Mouse (Mus musculus): Measurements from ENCODE around the gene Zfp14. TPM values are rescaled to one million over a fixed set of nuclear protein-coding genes. Genes with fewer than 3 reads are reported as not detected.

Zfp14 gene
- polyA plus RNA-seq, 2 experiments = 4.9 to 7.3 TPM

DNA sequence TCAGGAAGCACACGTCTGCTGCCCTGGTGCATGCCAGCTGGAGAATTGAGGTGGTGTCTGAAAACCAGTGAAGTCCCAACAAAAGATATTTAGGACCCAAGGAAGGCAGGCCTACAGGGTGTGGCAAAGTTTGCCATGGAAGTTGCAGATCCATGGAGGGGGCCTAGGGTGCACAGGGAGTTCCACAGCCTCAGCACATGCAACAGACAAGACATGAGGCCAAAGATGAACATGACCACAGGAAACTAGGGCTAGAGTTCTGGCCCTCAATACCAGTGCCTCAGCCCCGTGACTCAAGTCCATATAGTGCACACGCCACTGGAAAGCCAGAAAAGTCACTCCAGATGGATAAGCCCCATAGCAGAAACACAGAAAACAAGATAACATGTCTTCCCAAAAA is 22.6 kb downstream of the Zfp14 start:
- peaks cover 36% of the 10 kb centered on the region for H3K36me3 ChIP-seq (ENCODE audit: control insufficient read depth, insufficient read depth, low read length)
- H3K4me3 ChIP-seq (replicated peaks; ENCODE audit: low read length) = no peak overlapping the region
- no peaks in the 10 kb centered on the region for H3K27me3 ChIP-seq (ENCODE audit: control insufficient read depth, insufficient read depth, low read length)
- no peak overlapping the region for H3K27ac ChIP-seq (replicated peaks; ENCODE audit: low read depth, low read length)
- H3K9me3 ChIP-seq (ENCODE audit: control insufficient read depth, low read length) = no peaks in the 10 kb centered on the region
- TF ChIP-seq POLR2A (IDR thresholded peaks at IDR 0.05; ENCODE audit: borderline replicate concordance, extremely low read depth, insufficient read depth, insufficient read length) = no peak
- H3K4me1 ChIP-seq (ENCODE audit: control insufficient read depth, insufficient read depth, low read length) = no peaks in the 10 kb centered on the region
- ATAC-seq (ENCODE audit: low FRiP score, low read depth) = no peak
- H3K4me2 ChIP-seq (replicated peaks; ENCODE audit: low read depth, low read length, severe bottlenecking) = no peak overlapping the region
- no peak for DNase-seq (ENCODE audit: low spot score)
- H3K9ac ChIP-seq (ENCODE audit: low read depth, low read length, severe bottlenecking) = no peak overlapping the region
- 85% methylated on average over 3 of the region's 3 CpGs for WGBS

DNA sequence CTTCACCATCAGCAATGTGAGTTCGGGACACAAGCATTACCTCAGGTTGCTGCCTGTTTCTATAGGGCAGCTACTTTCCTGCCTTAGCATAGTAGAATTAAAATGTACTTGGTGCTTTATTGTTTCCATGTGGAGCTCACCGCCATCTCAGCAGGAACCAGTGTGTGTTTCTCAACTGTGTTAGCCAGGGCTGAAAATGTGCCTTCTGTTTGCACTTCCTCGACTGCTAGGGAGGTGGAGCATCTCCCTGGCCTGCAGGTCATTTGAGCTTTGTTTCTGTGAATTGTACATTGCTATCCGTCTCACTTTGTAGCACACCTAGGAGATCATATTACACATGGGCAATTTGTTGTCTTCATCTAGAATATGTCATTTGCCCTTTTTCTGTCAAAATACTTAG is 23.8 kb downstream of the Zfp14 start:
- ATAC-seq (ENCODE audit: low FRiP score, low read depth) = no peak
- Histone ChIP-seq H3K9ac (ENCODE audit: low read depth, low read length, severe bottlenecking) (no peak overlapping the region), H3K4me3 (replicated peaks; ENCODE audit: low read length) (no peak overlapping the region), H3K4me2 (replicated peaks; ENCODE audit: low read depth, low read length, severe bottlenecking) (no peak overlapping the region), H3K4me1 (ENCODE audit: control insufficient read depth, insufficient read depth, low read length) (no peaks in the 10 kb centered on the region), H3K36me3 (ENCODE audit: control insufficient read depth, insufficient read depth, low read length) (peaks cover 48% of the 10 kb centered on the region), H3K9me3 (ENCODE audit: control insufficient read depth, low read length) (no peaks in the 10 kb centered on the region), H3K27ac (replicated peaks; ENCODE audit: low read depth, low read length) (no peak overlapping the region), H3K27me3 (ENCODE audit: control insufficient read depth, insufficient read depth, low read length) (no peaks in the 10 kb centered on the region)
- no peak for TF ChIP-seq POLR2A (IDR thresholded peaks at IDR 0.05; ENCODE audit: borderline replicate concordance, extremely low read depth, insufficient read depth, insufficient read length)
- WGBS = 34% methylated on average over 4 of the region's 4 CpGs
- DNase-seq (ENCODE audit: low spot score) = no peak

DNA sequence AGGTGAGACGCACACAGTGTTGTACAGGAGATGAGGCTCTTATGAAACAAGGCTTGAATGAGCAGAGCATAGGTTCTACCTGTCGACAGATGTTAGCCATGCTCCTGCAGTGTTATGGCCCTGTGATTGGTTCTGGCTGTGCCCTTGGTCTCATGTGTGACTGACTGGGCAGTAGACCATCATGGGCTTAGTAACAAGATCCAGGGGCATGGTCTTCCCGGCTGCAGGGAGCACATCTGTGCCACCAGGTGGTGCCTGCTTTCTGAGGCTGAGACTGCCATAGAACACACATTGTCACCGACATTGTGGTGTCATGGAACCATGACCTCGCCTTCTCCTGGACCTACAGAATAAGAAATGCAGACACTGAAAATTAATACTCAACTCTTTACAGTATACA is 25.8 kb downstream of the Zfp14 start:
- H3K27me3 ChIP-seq (ENCODE audit: control insufficient read depth, insufficient read depth, low read length) = no peaks in the 10 kb centered on the region
- no peaks in the 10 kb centered on the region for H3K9me3 ChIP-seq (ENCODE audit: control insufficient read depth, low read length)
- DNase-seq (ENCODE audit: low spot score) (no peak), ATAC-seq (ENCODE audit: low FRiP score, low read depth) (no peak)
- no peak overlapping the region for H3K27ac ChIP-seq (replicated peaks; ENCODE audit: low read depth, low read length)
- WGBS = 67% methylated on average over 5 of the region's 5 CpGs
- H3K4me1 ChIP-seq (ENCODE audit: control insufficient read depth, insufficient read depth, low read length) = no peaks in the 10 kb centered on the region
- no peak overlapping the region for H3K4me2 ChIP-seq (replicated peaks; ENCODE audit: low read depth, low read length, severe bottlenecking)
- TF ChIP-seq POLR2A (IDR thresholded peaks at IDR 0.05; ENCODE audit: borderline replicate concordance, extremely low read depth, insufficient read depth, insufficient read length) = no peak
- H3K9ac ChIP-seq (ENCODE audit: low read depth, low read length, severe bottlenecking) = no peak overlapping the region
- no peak overlapping the region for H3K4me3 ChIP-seq (replicated peaks; ENCODE audit: low read length)
- H3K36me3 ChIP-seq (ENCODE audit: control insufficient read depth, insufficient read depth, low read length) = peaks cover 60% of the 10 kb centered on the region

DNA sequence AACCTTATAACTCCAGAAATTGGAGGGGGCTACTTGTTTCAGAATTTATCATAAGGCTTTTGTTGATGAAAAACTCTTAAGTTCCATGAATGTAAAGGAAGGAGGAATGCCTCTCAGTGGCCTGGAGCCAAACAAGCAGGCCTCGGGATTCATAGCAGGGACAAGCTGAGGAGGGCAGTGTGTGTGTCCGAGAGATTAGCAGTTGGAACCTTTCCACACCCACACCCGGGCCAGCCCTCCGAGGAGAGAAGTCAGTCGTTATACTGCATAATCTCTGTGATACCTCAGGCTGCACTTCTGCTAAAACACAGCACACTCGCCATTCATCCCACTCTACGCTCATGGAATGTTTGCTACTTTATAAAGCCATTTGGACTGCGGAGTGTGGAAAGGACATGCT is 27.4 kb downstream of the Zfp14 start:
- H3K4me1 ChIP-seq (ENCODE audit: control insufficient read depth, insufficient read depth, low read length) = no peaks in the 10 kb centered on the region
- 92% methylated on average over 8 of the region's 8 CpGs for WGBS

DNA sequence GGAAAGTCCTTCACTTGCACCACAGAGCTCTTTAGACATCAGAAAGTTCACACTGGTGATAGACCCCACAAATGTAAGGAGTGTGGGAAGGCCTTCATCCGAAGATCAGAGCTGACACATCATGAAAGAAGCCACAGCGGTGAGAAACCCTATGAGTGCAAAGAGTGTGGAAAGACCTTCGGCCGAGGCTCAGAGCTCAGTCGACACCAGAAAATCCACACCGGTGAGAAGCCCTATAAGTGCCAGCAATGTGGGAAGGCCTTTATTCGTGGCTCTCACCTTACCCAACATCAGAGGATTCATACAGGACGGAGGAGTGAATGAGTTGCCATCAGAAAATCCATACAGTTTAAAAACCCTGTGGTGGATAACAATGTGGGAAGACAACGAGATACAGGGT is 27.9 kb downstream of the Zfp14 start:
- peaks cover 77% of the 10 kb centered on the region for H3K36me3 ChIP-seq (ENCODE audit: control insufficient read depth, insufficient read depth, low read length)
- no peak overlapping the region for H3K4me3 ChIP-seq (replicated peaks; ENCODE audit: low read length)
- no peaks in the 10 kb centered on the region for H3K27me3 ChIP-seq (ENCODE audit: control insufficient read depth, insufficient read depth, low read length)
- TF ChIP-seq POLR2A (IDR thresholded peaks at IDR 0.05; ENCODE audit: borderline replicate concordance, extremely low read depth, insufficient read depth, insufficient read length) = no peak
- DNase-seq (ENCODE audit: low spot score) (no peak), ATAC-seq (ENCODE audit: low FRiP score, low read depth) (no peak)
- H3K27ac ChIP-seq (replicated peaks; ENCODE audit: low read depth, low read length) = no peak overlapping the region
- WGBS = 92% methylated on average over 9 of the region's 9 CpGs
- no peak overlapping the region for H3K9ac ChIP-seq (ENCODE audit: low read depth, low read length, severe bottlenecking)
- H3K4me2 ChIP-seq (replicated peaks; ENCODE audit: low read depth, low read length, severe bottlenecking) = no peak overlapping the region
- H3K4me1 ChIP-seq (ENCODE audit: control insufficient read depth, insufficient read depth, low read length) = no peaks in the 10 kb centered on the region
- H3K9me3 ChIP-seq (ENCODE audit: control insufficient read depth, low read length) = no peaks in the 10 kb centered on the region

More for the DNA sequence above, 27.4 kb downstream of the Zfp14 start:
- Histone ChIP-seq H3K27ac (replicated peaks; ENCODE audit: low read depth, low read length) (no peak overlapping the region), H3K9ac (ENCODE audit: low read depth, low read length, severe bottlenecking) (no peak overlapping the region), H3K4me3 (replicated peaks; ENCODE audit: low read length) (no peak overlapping the region), H3K36me3 (ENCODE audit: control insufficient read depth, insufficient read depth, low read length) (peaks cover 73% of the 10 kb centered on the region), H3K9me3 (ENCODE audit: control insufficient read depth, low read length) (no peaks in the 10 kb centered on the region), H3K4me2 (replicated peaks; ENCODE audit: low read depth, low read length, severe bottlenecking) (no peak overlapping the region), H3K27me3 (ENCODE audit: control insufficient read depth, insufficient read depth, low read length) (no peaks in the 10 kb centered on the region)
- ATAC-seq (ENCODE audit: low FRiP score, low read depth) = no peak
- no peak for TF ChIP-seq POLR2A (IDR thresholded peaks at IDR 0.05; ENCODE audit: borderline replicate concordance, extremely low read depth, insufficient read depth, insufficient read length)
- DNase-seq (ENCODE audit: low spot score) = no peak

DNA sequence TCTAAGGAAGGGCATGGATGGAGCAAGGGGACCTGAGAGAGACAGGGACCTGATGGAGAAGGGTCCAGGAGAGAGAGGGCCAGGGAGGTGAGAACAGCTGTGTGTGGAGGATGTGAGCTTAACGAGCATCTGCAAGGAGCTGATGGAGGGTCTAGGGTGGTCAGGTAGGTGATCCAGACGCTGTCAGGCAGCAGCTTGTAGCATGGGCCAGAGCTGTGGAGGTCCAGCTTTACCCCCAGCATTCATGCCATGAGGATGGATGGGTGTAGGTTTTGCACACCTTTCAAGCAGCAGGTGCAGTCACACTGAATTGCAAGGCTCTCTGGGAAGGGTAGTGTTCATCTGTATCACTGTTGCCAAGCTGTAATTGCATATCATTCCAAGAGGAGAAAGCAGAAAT is 31.6 kb downstream of the Zfp14 start:
- Histone ChIP-seq H3K9ac (ENCODE audit: low read depth, low read length, severe bottlenecking) (no peak overlapping the region), H3K27me3 (ENCODE audit: control insufficient read depth, insufficient read depth, low read length) (no peaks in the 10 kb centered on the region), H3K4me1 (ENCODE audit: control insufficient read depth, insufficient read depth, low read length) (no peaks in the 10 kb centered on the region), H3K27ac (replicated peaks; ENCODE audit: low read depth, low read length) (no peak overlapping the region), H3K9me3 (ENCODE audit: control insufficient read depth, low read length) (no peaks in the 10 kb centered on the region), H3K4me2 (replicated peaks; ENCODE audit: low read depth, low read length, severe bottlenecking) (no peak overlapping the region), H3K4me3 (replicated peaks; ENCODE audit: low read length) (no peak overlapping the region), H3K36me3 (ENCODE audit: control insufficient read depth, insufficient read depth, low read length) (peaks cover 83% of the 10 kb centered on the region)
- no peak for TF ChIP-seq POLR2A (IDR thresholded peaks at IDR 0.05; ENCODE audit: borderline replicate concordance, extremely low read depth, insufficient read depth, insufficient read length)
- DNase-seq (ENCODE audit: low spot score) = no peak
- WGBS = 72% methylated on average over 2 of the region's 2 CpGs
- no peak for ATAC-seq (ENCODE audit: low FRiP score, low read depth)

Data from limb, embryonic 14.5 days (tissue).